Mouse (Mus musculus): ENCODE measurements around the gene Gm20509.
A peak's percentile ranks its signal among the peaks of the same experiment; 100 is the strongest.
"Not testable (repeated sequence)": the region's sequence is repeated elsewhere in the genome, so short reads cannot be mapped to it uniquely, and the experiment has no call there.

Gene Gm20509

GRCm38 (mm10) chr9:73102181-73102580 lies at the start of gene Gm20509:
Gm20509 (plus strand) TSS chr9:73102470.
- DNase-seq (ENCODE audit: low spot score in 2 of 2), result no peak

GRCm38 (mm10) chr9:73055441-73055911 lies 46.8 kb upstream of the Gm20509 start:
- peak in 1 of 2 experiments; percentile 2 for DNase-seq (ENCODE audit: low spot score in 2 of 2)

GRCm38 (mm10) chr9:73059224-73059623 lies 43.0 kb upstream of the Gm20509 start:
- no peak for DNase-seq (ENCODE audit: low spot score in 2 of 2)

GRCm38 (mm10) chr9:73063621-73064290 lies 38.5 kb upstream of the Gm20509 start:
- DNase-seq (ENCODE audit: low spot score in 2 of 2), result no peak

- no peak for DNase-seq (ENCODE audit: low spot score in 2 of 2)
Observed at GRCm38 (mm10) chr9:73067086-73067485, 35.2 kb upstream of the Gm20509 start.

- no peak for DNase-seq (ENCODE audit: low spot score in 2 of 2)
Observed at GRCm38 (mm10) chr9:73068230-73068679, 34.0 kb upstream of the Gm20509 start.

- DNase-seq (ENCODE audit: low spot score in 2 of 2), result no peak
Observed at GRCm38 (mm10) chr9:73068688-73069087, 33.6 kb upstream of the Gm20509 start.

GRCm38 (mm10) chr9:73070971-73071659 lies 31.2 kb upstream of the Gm20509 start:
- DNase-seq (ENCODE audit: low spot score in 2 of 2), result peak in 1 of 2 experiments; percentile 14

- DNase-seq (ENCODE audit: low spot score in 2 of 2), result no peak
Observed at GRCm38 (mm10) chr9:73072426-73072825, 29.8 kb upstream of the Gm20509 start.

- DNase-seq (ENCODE audit: low spot score in 2 of 2), result peak in 1 of 2 experiments; percentile 12
Observed at GRCm38 (mm10) chr9:73073169-73073568, 29.1 kb upstream of the Gm20509 start.

GRCm38 (mm10) chr9:73079349-73079748 lies 22.9 kb upstream of the Gm20509 start:
- DNase-seq (ENCODE audit: low spot score in 2 of 2), result not testable (repeated sequence)

- DNase-seq (ENCODE audit: low spot score in 2 of 2), result no peak
Observed at GRCm38 (mm10) chr9:73079801-73080325, 22.4 kb upstream of the Gm20509 start.

GRCm38 (mm10) chr9:73082291-73083000 lies 19.8 kb upstream of the Gm20509 start:
- DNase-seq (ENCODE audit: low spot score in 2 of 2), result no peak

- DNase-seq (ENCODE audit: low spot score in 2 of 2), result no peak
Observed at GRCm38 (mm10) chr9:73083956-73084355, 18.3 kb upstream of the Gm20509 start.

- peak; percentile 6 to 26 for DNase-seq (ENCODE audit: low spot score in 2 of 2)
Observed at GRCm38 (mm10) chr9:73085845-73086244, 16.4 kb upstream of the Gm20509 start.

GRCm38 (mm10) chr9:73087121-73087520 lies 15.1 kb upstream of the Gm20509 start:
- DNase-seq (ENCODE audit: low spot score in 2 of 2), result no peak

- no peak for DNase-seq (ENCODE audit: low spot score in 2 of 2)
Observed at GRCm38 (mm10) chr9:73087581-73087980, 14.7 kb upstream of the Gm20509 start.

- peak; percentile 55 to 64 for DNase-seq (ENCODE audit: low spot score in 2 of 2)
Observed at GRCm38 (mm10) chr9:73089222-73089920, 12.9 kb upstream of the Gm20509 start.

GRCm38 (mm10) chr9:73090121-73090520 lies 12.1 kb upstream of the Gm20509 start:
- no peak for DNase-seq (ENCODE audit: low spot score in 2 of 2)

- peak; percentile 23 to 48 for DNase-seq (ENCODE audit: low spot score in 2 of 2)
Observed at GRCm38 (mm10) chr9:73091747-73092146, 10.5 kb upstream of the Gm20509 start.

- DNase-seq (ENCODE audit: low spot score in 2 of 2), result no peak
Observed at GRCm38 (mm10) chr9:73094580-73094979, 7.7 kb upstream of the Gm20509 start.
